Mouse (Mus musculus): ENCODE measurements around the gene Hspb6.

Hspb6 gene

GRCm38 (mm10) chr7:30552102-30553020 lies at the start of gene Hspb6, which contains the start of gene Proser3:
TSS of gene Hspb6 (plus strand) at chr7:30552178.
TSS of gene Proser3 (minus strand) at chr7:30552299.
- peak; percentile 94 to 98 for DNase-seq

- DNase-seq = no peak
Observed at GRCm38 (mm10) chr7:30508061-30508460, 43.9 kb upstream of the Hspb6 start.

- DNase-seq = no peak
Observed at GRCm38 (mm10) chr7:30515003-30515760, 36.8 kb upstream of the Hspb6 start.

GRCm38 (mm10) chr7:30518325-30518724 lies 33.7 kb upstream of the Hspb6 start:
- no peak for DNase-seq

GRCm38 (mm10) chr7:30520396-30520795 lies 31.6 kb upstream of the Hspb6 start:
- DNase-seq = peak; percentile 15 to 26

- peak; percentile 55 to 58 for DNase-seq
Observed at GRCm38 (mm10) chr7:30520856-30521255, 31.1 kb upstream of the Hspb6 start.

GRCm38 (mm10) chr7:30522871-30523270 lies 29.1 kb upstream of the Hspb6 start:
- DNase-seq = no peak

GRCm38 (mm10) chr7:30524487-30524886 lies 27.5 kb upstream of the Hspb6 start:
- no peak for DNase-seq

DNA sequence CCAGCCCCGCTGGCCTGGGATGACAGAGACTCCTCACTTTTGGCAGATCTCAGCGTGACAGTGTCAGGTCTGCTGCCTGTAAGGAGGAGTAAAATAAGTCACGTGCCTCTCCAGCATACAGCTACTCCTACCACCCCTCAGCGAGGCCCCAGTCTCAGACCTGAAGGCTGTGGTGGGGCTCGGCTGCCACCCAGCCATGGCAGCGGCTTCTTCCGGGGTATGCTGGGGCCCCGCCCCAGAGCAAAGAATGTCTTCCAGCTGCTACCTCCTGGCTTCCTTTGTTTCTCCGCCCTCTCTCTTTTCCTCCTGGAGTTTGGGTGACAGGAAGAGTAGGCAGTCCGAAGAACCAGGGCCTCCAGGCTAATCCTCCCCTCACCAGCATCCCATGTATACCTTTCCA lies 26.0 kb upstream of the Hspb6 start:
- DNase-seq = no peak

- DNase-seq = no peak
Observed at GRCm38 (mm10) chr7:30526399-30526798, 25.6 kb upstream of the Hspb6 start.

GRCm38 (mm10) chr7:30526981-30527380 lies 25.0 kb upstream of the Hspb6 start:
- DNase-seq = no peak

DNA sequence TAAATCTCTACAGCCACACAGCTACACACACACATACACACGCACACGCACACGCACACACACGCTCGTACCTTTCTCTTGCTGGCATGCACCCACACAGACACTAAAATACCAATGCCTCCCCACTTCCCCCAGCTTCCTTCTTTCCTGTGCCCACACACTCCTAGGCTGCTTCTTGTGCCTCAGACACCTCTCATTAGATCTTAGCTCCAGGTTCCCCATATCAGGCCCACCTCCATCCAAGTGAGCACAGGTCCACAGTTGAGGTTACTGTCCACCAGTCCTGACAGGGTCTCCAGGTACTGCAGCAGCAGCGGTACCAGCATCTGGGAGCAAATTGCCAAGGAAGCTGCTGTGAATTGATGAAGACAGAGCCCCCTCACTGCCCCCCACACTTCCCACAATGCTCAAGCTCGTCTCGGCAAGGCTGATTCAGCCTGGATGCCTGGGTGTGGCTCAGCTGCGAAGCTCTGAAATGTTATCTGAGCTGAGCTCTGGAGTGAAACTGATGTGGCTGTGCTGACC lies 20.6 kb upstream of the Hspb6 start:
- DNase-seq = no peak

DNA sequence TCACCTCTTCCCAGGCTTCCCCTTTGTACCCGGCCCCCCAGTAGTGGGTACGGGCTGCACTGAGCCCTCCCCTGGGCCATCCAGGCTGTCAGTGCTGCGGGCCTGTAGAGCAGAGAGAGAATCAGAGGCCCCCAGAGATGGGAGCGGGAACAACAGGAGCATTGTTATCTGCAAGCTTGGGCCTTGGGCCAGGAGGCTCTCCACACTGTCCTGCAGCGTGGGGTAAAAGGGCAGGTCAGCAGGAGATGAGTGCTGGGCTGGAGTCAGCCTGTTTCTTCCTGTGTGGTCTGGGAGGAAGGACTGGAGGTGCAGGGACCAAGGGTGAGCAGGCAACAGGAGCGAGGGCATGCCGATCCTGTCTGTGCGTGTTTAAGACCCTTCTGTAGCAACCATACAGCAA lies 19.0 kb upstream of the Hspb6 start:
- DNase-seq = peak in 1 of 2 experiments; percentile 22

GRCm38 (mm10) chr7:30533941-30534632 lies 17.9 kb upstream of the Hspb6 start:
- DNase-seq = peak in 1 of 2 experiments; percentile 23

DNA sequence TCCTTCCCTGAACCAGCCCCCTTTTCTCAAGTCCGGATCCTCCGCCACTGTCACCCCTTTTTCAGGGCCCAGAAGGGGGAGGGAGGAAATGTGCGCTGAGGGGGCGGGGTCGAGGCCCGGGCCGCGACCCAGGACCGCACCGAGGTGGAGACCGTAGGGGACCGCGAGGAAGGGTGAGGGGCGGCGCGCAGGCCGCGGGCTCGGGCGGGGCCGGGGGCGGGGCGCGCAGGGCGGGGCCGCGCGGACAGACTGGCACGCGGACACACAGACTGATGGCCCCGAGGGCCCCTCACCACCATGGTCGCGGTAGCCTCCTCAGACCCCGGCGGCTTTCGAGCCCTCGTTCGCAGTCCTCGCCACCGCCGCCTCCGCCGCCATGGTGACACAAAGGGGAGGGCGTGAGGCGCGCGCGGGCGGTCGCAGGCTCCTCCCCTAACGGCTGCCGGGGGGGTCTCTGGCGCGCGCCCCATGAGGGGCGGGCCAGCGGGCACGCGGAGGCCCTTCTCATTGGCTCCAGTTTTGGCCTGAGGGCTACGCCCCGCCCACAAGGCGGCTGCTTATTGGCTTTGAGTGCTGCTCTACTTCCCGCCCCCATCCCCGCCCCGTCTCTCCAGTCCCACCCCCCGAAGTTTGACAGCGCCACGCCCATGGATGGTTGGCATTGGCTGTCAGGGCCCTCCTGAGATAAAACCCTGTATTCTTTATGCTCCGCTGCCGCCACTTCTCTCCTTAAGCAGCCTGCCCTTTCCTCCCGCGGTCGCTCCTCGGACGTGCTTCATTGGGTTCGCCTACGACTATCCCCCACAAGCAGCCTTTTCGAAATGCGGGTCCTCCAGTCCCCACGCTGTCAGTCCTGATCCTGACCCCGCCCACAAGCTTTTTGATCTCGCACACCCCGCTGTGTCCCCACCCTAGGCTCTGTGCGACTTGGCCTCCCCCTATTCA lies 17.1 kb upstream of the Hspb6 start, which contains the start of gene Arhgap33:
Arhgap33 (minus strand) TSS at position 428 of the 945 bp plus-strand sequence.
- peak; percentile 93 to 97 for DNase-seq

DNA sequence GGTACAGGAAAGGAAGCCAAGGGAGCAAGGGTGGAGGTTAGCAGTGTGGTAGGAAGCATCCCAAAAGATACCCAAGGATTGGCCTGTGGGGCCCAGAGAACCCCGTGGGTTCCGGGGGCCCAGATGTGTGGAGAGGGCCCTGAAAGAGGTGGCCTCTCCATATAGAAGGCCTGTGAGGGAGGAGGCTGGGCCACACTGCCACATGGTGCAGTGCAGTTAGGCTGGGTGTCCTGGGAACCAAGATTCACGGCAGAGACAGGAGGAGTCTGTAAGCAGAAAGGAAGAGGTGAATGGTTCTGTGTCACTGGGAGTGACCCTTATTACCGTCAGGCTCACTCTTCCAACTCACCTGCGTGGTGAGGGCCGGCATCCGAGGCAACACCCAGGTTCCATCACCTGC lies 11.4 kb upstream of the Hspb6 start:
- no peak for DNase-seq

- DNase-seq = no peak
Observed at GRCm38 (mm10) chr7:30544327-30544726, 7.7 kb upstream of the Hspb6 start.

DNA sequence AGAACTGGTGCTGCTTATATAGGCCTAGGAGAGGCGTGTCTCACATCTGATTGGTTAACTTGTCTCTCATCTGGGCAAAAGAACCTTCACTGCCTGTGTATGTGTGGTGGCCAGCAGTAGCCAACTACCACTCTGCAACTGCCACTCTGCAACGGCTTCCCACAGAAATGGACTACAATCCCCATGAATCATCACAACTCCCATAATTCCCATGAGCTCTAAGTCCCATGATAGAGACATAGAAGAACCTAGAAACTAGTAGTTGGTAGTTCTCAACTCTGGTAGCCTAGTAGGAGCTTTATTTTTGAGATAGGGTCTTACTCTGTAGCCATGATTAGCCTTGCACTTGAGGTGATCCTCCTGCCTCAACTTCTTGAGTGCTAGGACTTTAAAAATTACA lies 2.1 kb upstream of the Hspb6 start:
- DNase-seq = no peak

DNA sequence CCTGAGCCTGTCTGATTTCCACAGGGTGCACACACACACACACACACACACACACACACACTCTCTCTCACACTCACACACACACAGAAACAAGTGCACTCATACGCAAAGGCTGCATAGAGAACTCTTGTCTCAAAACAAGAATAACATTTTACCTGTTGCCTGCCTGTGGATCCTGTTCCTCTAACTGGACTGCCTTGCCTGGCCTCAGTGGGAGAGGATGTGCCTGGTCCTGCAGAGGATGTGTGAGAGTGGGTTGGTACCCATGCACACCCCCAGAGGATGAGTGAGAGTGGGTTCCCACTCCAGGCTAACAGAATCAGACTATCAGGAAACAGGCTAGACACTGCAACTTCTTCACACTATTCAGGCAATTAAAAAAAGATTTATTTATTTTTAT lies 1.4 kb upstream of the Hspb6 start:
- DNase-seq = no peak

- no peak for DNase-seq
Observed at GRCm38 (mm10) chr7:30551445-30552101, 405 bp upstream of the Hspb6 start.

GRCm38 (mm10) chr7:30553021-30553589 lies 1.1 kb downstream of the Hspb6 start:
- peak; percentile 62 to 67 for DNase-seq
